Mouse (Mus musculus): ENCODE data around the gene Trf. TPM values are rescaled to one million over a fixed set of nuclear protein-coding genes. Genes with fewer than 3 reads are reported as not detected.
A peak's percentile ranks its signal among the peaks of the same experiment; 100 is the strongest.

Gene Trf
- total RNA-seq (2012; rRNA removed), result 9.6 and 11.9 TPM in 2 replicates

DNA sequence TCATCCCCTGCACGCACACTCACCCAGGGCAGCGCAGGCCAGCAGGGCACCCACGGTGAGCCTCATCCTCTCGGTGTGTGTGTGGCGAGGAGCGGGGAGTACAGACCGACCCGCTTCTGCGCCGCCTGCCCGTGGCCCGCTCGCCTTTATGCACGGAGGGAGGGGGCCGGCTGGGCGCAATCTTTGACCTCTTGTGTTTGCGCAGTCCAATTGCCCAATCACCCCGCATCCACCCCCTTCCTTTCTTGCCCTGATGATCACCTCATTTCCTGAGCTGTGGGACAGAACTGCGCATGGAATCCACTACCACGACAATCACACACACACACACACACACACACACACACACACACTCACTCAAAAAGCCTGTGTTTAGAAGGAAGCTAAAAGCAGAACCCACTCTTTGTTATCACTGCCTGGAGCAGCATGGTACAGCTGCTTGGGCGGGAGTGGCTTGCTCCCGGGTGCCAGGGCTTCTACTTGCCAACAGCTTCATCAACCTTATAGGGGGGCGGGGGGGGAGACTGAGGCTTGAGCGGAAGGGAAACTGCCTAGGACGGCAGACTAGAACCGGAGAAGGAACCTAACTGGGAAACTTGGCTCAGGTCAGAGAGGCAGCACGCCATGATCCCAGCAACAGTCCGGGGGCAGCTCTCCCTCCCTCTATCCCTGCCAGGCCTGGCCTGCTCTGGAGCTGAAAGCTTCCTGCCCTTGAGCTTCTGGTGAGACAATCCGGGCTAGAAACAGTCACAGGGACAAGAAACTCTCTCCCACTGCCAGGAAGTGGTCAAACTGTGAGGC, at the start of gene Trf, which contains the start of gene Gm20425:
Gene Trf (minus strand): TSS at position 294 of the 801 bp plus-strand sequence.
Gene Gm20425 (minus strand): TSS at position 157 of the 801 bp plus-strand sequence.
- Histone ChIP-seq H3K4me1 (ENCODE audit: control insufficient read depth in 2 of 2, insufficient read depth in 2 of 2, low read length in 2 of 2, poor library complexity in 1 of 2) (peaks cover 0 to 12% of the 10 kb centered on the region in 2 experiments; a peak in 1 of 4 replicates), H3K9me3 (ENCODE audit: control insufficient read depth, insufficient read depth, low read depth, low read length) (no peaks in the 10 kb centered on the region), H3K4me3 (ENCODE audit: insufficient read depth in 1 of 2, low read depth in 1 of 2, low read length in 2 of 2, poor library complexity in 1 of 2, severe bottlenecking in 1 of 2) (peak within 1 kb of the TSS; percentile 22 to 53; a peak in 3 of 4 replicates), H3K36me3 (ENCODE audit: control insufficient read depth, insufficient read depth, low read length, poor library complexity, severe bottlenecking) (no peaks in the 10 kb centered on the region), H3K27ac (ENCODE audit: insufficient read depth, low read depth, low read length, poor library complexity, severe bottlenecking) (no peak within 1 kb of the TSS), H3K9ac (ENCODE audit: insufficient read depth, low read depth, low read length, poor library complexity, severe bottlenecking) (peak within 1 kb of the TSS; percentile 50)
- no peak for DNase-seq (ENCODE audit: low read depth, low spot score)
- in situ Hi-C loops (cut with MboI; ENCODE audit: low sequenced_read_pairs in 2 of 2, unreplicated experiment in 2 of 2), result no loop called here
- no peak for TF ChIP-seq MAFK (IDR thresholded peaks at IDR 0.05; ENCODE audit: insufficient read depth, low read depth, low read length)

- Histone ChIP-seq H3K4me3 (ENCODE audit: insufficient read depth in 1 of 2, low read depth in 1 of 2, low read length in 2 of 2, poor library complexity in 1 of 2, severe bottlenecking in 1 of 2) (no peak overlapping the region), H3K4me1 (ENCODE audit: control insufficient read depth in 2 of 2, insufficient read depth in 2 of 2, low read length in 2 of 2, poor library complexity in 1 of 2) (no peaks in the 10 kb centered on the region), H3K9ac (ENCODE audit: insufficient read depth, low read depth, low read length, poor library complexity, severe bottlenecking) (no peak overlapping the region), H3K9me3 (ENCODE audit: control insufficient read depth, insufficient read depth, low read depth, low read length) (no peaks in the 10 kb centered on the region), H3K27ac (ENCODE audit: insufficient read depth, low read depth, low read length, poor library complexity, severe bottlenecking) (no peak overlapping the region), H3K36me3 (ENCODE audit: control insufficient read depth, insufficient read depth, low read length, poor library complexity, severe bottlenecking) (no peaks in the 10 kb centered on the region)
- DNase-seq (ENCODE audit: low read depth, low spot score), result no peak
- in situ Hi-C loops (cut with MboI; ENCODE audit: low sequenced_read_pairs in 2 of 2, unreplicated experiment in 2 of 2), result no loop called here
- no peak for TF ChIP-seq ZNF384 (IDR thresholded peaks at IDR 0.05; ENCODE audit: low read depth, low read length)
- peak; percentile 76 for TF ChIP-seq MAFK (IDR thresholded peaks at IDR 0.05; ENCODE audit: insufficient read depth, low read depth, low read length)
- no peak for TF ChIP-seq HCFC1 (IDR thresholded peaks at IDR 0.05; ENCODE audit: borderline replicate concordance, insufficient read depth, low read length)
- TF ChIP-seq CHD2 (IDR thresholded peaks at IDR 0.05; ENCODE audit: low read depth, low read length), result no peak
- no peak for TF ChIP-seq ZC3H11A (IDR thresholded peaks at IDR 0.05; ENCODE audit: borderline replicate concordance, low read depth, low read length)
Observed at GRCm38 (mm10) chr9:103276876-103277275, 46.6 kb upstream of the Trf start.

DNA sequence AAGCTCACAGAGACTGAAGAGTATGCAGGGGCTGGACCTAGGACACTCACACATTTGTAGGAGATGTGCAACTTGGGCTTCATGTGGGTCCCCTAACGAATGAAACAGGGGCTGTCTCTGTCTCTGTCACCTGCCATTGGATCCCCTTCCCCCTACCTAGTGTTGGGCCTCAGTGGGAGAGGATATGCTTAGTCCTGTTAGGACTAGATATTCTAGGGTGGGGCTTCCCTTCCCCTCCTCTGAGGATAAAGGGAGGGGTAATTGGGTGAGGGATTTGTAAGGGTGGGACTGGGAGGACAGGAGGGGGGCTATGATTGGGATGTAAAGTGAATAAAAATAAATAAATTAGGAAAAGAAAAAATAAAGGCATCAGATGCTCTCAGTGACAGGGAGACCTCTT, 45.4 kb upstream of the Trf start:
- Histone ChIP-seq H3K27ac (ENCODE audit: insufficient read depth, low read depth, low read length, poor library complexity, severe bottlenecking) (no peak overlapping the region), H3K4me1 (ENCODE audit: control insufficient read depth in 2 of 2, insufficient read depth in 2 of 2, low read length in 2 of 2, poor library complexity in 1 of 2) (no peaks in the 10 kb centered on the region), H3K9ac (ENCODE audit: insufficient read depth, low read depth, low read length, poor library complexity, severe bottlenecking) (no peak overlapping the region), H3K36me3 (ENCODE audit: control insufficient read depth, insufficient read depth, low read length, poor library complexity, severe bottlenecking) (no peaks in the 10 kb centered on the region), H3K4me3 (ENCODE audit: insufficient read depth in 1 of 2, low read depth in 1 of 2, low read length in 2 of 2, poor library complexity in 1 of 2, severe bottlenecking in 1 of 2) (no peak overlapping the region), H3K9me3 (ENCODE audit: control insufficient read depth, insufficient read depth, low read depth, low read length) (no peaks in the 10 kb centered on the region)
- TF ChIP-seq MAFK (IDR thresholded peaks at IDR 0.05; ENCODE audit: insufficient read depth, low read depth, low read length) (no peak), HCFC1 (IDR thresholded peaks at IDR 0.05; ENCODE audit: borderline replicate concordance, insufficient read depth, low read length) (no peak), ZNF384 (IDR thresholded peaks at IDR 0.05; ENCODE audit: low read depth, low read length) (no peak), CHD2 (IDR thresholded peaks at IDR 0.05; ENCODE audit: low read depth, low read length) (no peak), ZC3H11A (IDR thresholded peaks at IDR 0.05; ENCODE audit: borderline replicate concordance, low read depth, low read length) (no peak)
- DNase-seq (ENCODE audit: low read depth, low spot score), result no peak
- in situ Hi-C loops (cut with MboI; ENCODE audit: low sequenced_read_pairs in 2 of 2, unreplicated experiment in 2 of 2), result no loop called here

- Histone ChIP-seq H3K4me1 (ENCODE audit: control insufficient read depth in 2 of 2, insufficient read depth in 2 of 2, low read length in 2 of 2, poor library complexity in 1 of 2) (no peaks in the 10 kb centered on the region), H3K36me3 (ENCODE audit: control insufficient read depth, insufficient read depth, low read length, poor library complexity, severe bottlenecking) (no peaks in the 10 kb centered on the region), H3K4me3 (ENCODE audit: insufficient read depth in 1 of 2, low read depth in 1 of 2, low read length in 2 of 2, poor library complexity in 1 of 2, severe bottlenecking in 1 of 2) (no peak overlapping the region), H3K27ac (ENCODE audit: insufficient read depth, low read depth, low read length, poor library complexity, severe bottlenecking) (no peak overlapping the region), H3K9ac (ENCODE audit: insufficient read depth, low read depth, low read length, poor library complexity, severe bottlenecking) (no peak overlapping the region), H3K9me3 (ENCODE audit: control insufficient read depth, insufficient read depth, low read depth, low read length) (no peaks in the 10 kb centered on the region)
- DNase-seq (ENCODE audit: low read depth, low spot score), result no peak
- in situ Hi-C loops (cut with MboI; ENCODE audit: low sequenced_read_pairs in 2 of 2, unreplicated experiment in 2 of 2), result no loop called here
- no peak for TF ChIP-seq CHD2 (IDR thresholded peaks at IDR 0.05; ENCODE audit: low read depth, low read length)
- TF ChIP-seq HCFC1 (IDR thresholded peaks at IDR 0.05; ENCODE audit: borderline replicate concordance, insufficient read depth, low read length), result no peak
Observed at GRCm38 (mm10) chr9:103274819-103275218, 44.6 kb upstream of the Trf start.

DNA sequence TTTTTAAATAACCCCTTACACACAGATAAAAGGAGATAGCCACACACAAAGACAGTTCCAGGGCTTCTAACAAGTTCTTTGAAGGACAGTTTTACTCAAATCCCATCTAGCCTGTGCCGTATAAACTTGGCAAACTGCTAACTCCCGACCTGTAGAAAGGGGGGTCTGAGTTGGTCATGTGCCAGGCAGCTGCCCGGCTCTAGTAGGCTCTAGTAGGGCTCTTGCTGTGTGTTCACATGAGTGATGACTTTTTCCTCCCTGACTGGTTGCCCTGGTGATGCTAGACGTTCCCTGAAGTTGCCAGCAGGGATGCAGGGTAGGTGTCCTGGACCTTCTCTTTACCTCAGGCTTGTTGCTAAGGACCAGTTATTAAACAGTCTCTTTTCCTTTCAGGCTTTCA, 40.9 kb upstream of the Trf start:
- TF ChIP-seq ZNF384 (IDR thresholded peaks at IDR 0.05; ENCODE audit: low read depth, low read length), result no peak
- no peak for TF ChIP-seq HCFC1 (IDR thresholded peaks at IDR 0.05; ENCODE audit: borderline replicate concordance, insufficient read depth, low read length)
- TF ChIP-seq ZC3H11A (IDR thresholded peaks at IDR 0.05; ENCODE audit: borderline replicate concordance, low read depth, low read length), result no peak
- no peak for TF ChIP-seq MAFK (IDR thresholded peaks at IDR 0.05; ENCODE audit: insufficient read depth, low read depth, low read length)
- no peak for TF ChIP-seq CHD2 (IDR thresholded peaks at IDR 0.05; ENCODE audit: low read depth, low read length)
- no peak for DNase-seq (ENCODE audit: low read depth, low spot score)
- Histone ChIP-seq H3K9me3 (ENCODE audit: control insufficient read depth, insufficient read depth, low read depth, low read length) (no peaks in the 10 kb centered on the region), H3K4me3 (ENCODE audit: insufficient read depth in 1 of 2, low read depth in 1 of 2, low read length in 2 of 2, poor library complexity in 1 of 2, severe bottlenecking in 1 of 2) (no peak overlapping the region), H3K4me1 (ENCODE audit: control insufficient read depth in 2 of 2, insufficient read depth in 2 of 2, low read length in 2 of 2, poor library complexity in 1 of 2) (no peaks in the 10 kb centered on the region), H3K27ac (ENCODE audit: insufficient read depth, low read depth, low read length, poor library complexity, severe bottlenecking) (no peak overlapping the region), H3K36me3 (ENCODE audit: control insufficient read depth, insufficient read depth, low read length, poor library complexity, severe bottlenecking) (no peaks in the 10 kb centered on the region), H3K9ac (ENCODE audit: insufficient read depth, low read depth, low read length, poor library complexity, severe bottlenecking) (no peak overlapping the region)
- in situ Hi-C loops (cut with MboI; ENCODE audit: low sequenced_read_pairs in 2 of 2, unreplicated experiment in 2 of 2), result no loop called here
